Mouse (Mus musculus) adrenal gland, postnatal 25 days (tissue): ENCODE data around the gene Ltbr. TPM values are rescaled to one million over a fixed set of nuclear protein-coding genes. Genes with fewer than 3 reads are reported as not detected.
A peak's percentile ranks its signal among the peaks of the same experiment; 100 is the strongest.

Source experiments
- DNase-seq: peaks from one replicate; pipeline ENCODE4 v3.0.0; 2021; ENCODE audit warnings: mixed read lengths
- long read RNA-seq: library from polyadenylated mRNA; stranded (forward); transcript quantifications from one replicate; pipeline ENCODE4 v2.0.0, GENCODE M21; 2021
- total RNA-seq: library from RNA; stranded (reverse); gene quantifications from 2 replicates; pipeline ENCODE4 v1.2.3, GENCODE M21; 2021

Ltbr gene
- 78.7 and 91.8 TPM in 2 replicates for total RNA-seq
- long read RNA-seq, transcript Ltbr-201 (10 exons, 2,107 nt): major isoform, 9 of 33 reads
- long read RNA-seq, partial matches to known transcripts: 23 of 33 reads
- long read RNA-seq, other reads (novel, unspliced or antisense): 1 of 33 reads

GRCm38 (mm10) chr6:125313546-125314230, at the start of gene Ltbr:
TSS of gene Ltbr (minus strand) at chr6:125313885.
- peak; percentile 94 for DNase-seq

- DNase-seq: no peak
These were observed 49.3 kb upstream of the Ltbr start for GRCm38 (mm10) chr6:125363021-125363420.

GRCm38 (mm10) chr6:125361467-125362291, 48.0 kb upstream of the Ltbr start:
- peak; percentile 61 for DNase-seq

- DNase-seq: no peak
These were observed 47.2 kb upstream of the Ltbr start for GRCm38 (mm10) chr6:125360846-125361245.

- no peak for DNase-seq
These were observed 46.3 kb upstream of the Ltbr start for GRCm38 (mm10) chr6:125359999-125360398.

GRCm38 (mm10) chr6:125357334-125357733, 43.6 kb upstream of the Ltbr start:
- no peak for DNase-seq

- DNase-seq: no peak
These were observed 42.6 kb upstream of the Ltbr start for GRCm38 (mm10) chr6:125356264-125356663.

GRCm38 (mm10) chr6:125355197-125355741, 41.6 kb upstream of the Ltbr start:
- no peak for DNase-seq

- peak; percentile 78 for DNase-seq
These were observed 40.9 kb upstream of the Ltbr start for GRCm38 (mm10) chr6:125354352-125355151.

- no peak for DNase-seq
These were observed 40.0 kb upstream of the Ltbr start for GRCm38 (mm10) chr6:125353655-125354054.

- no peak for DNase-seq
These were observed 39.5 kb upstream of the Ltbr start for GRCm38 (mm10) chr6:125353221-125353620.

- no peak for DNase-seq
These were observed 39.1 kb upstream of the Ltbr start for GRCm38 (mm10) chr6:125352811-125353210.

- no peak for DNase-seq
These were observed 38.3 kb upstream of the Ltbr start for GRCm38 (mm10) chr6:125352046-125352384.

- peak; percentile 69 for DNase-seq
These were observed 37.8 kb upstream of the Ltbr start for GRCm38 (mm10) chr6:125351368-125352045.

GRCm38 (mm10) chr6:125350995-125351324, 37.3 kb upstream of the Ltbr start:
- DNase-seq: no peak

- peak; percentile 55 for DNase-seq
These were observed 36.7 kb upstream of the Ltbr start for GRCm38 (mm10) chr6:125350231-125350994.

GRCm38 (mm10) chr6:125349575-125350230, 36.0 kb upstream of the Ltbr start:
- DNase-seq: peak; percentile 69

GRCm38 (mm10) chr6:125348721-125349574, 35.3 kb upstream of the Ltbr start, which contains the start of gene Tnfrsf1a:
TSS of gene Tnfrsf1a (plus strand) at chr6:125349362.
- DNase-seq: no peak

- DNase-seq: no peak
These were observed 32.3 kb upstream of the Ltbr start for GRCm38 (mm10) chr6:125346029-125346428.
